Mouse (Mus musculus) liver, adult 2 months (tissue): ENCODE data around the gene Brca1. TPM values are rescaled to one million over a fixed set of nuclear protein-coding genes. Genes with fewer than 3 reads are reported as not detected.

Experiments
- DNase-seq: peaks from one replicate; pipeline ENCODE4 v3.0.0-alpha.2; 2011; ENCODE audit warnings: low read depth, low spot score; ENCODE audit errors: extremely low read depth
- H3K27ac ChIP-seq: fragments of 200-500 bp; replicated peaks from 2 replicates; pipeline ENCODE4 v1.5.1; 2012; ENCODE audit warnings: low read depth, mild to moderate bottlenecking, control low read depth, inconsistent platforms, low read length; ENCODE audit not compliant: insufficient read depth
- H3K27me3 ChIP-seq: fragments of 200-500 bp; 2 replicates; pipeline ENCODE4 v1.6.1; 2012; ENCODE audit warnings: mild to moderate bottlenecking, moderate library complexity, low read length, inconsistent platforms; ENCODE audit not compliant: control insufficient read depth, insufficient read depth
- H3K36me3 ChIP-seq: fragments of 200-500 bp; 2 replicates; pipeline ENCODE4 v1.6.1; 2012; ENCODE audit warnings: low read length, inconsistent platforms; ENCODE audit not compliant: control insufficient read depth, insufficient read depth
- H3K4me1 ChIP-seq: fragments of 200-500 bp; 2 replicates; pipeline ENCODE4 v1.6.1; 2011; ENCODE audit warnings: low read length; ENCODE audit not compliant: control insufficient read depth, insufficient read depth
- H3K4me3 ChIP-seq: fragments of 200-500 bp; 2 replicates; pipeline ENCODE4 v1.5.1; 2011; ENCODE audit warnings: low read depth, mild to moderate bottlenecking, control low read depth, low read length, moderate library complexity; ENCODE audit not compliant: insufficient read depth
- H3K79me2 ChIP-seq: fragments of 200-500 bp; 2 replicates; pipeline ENCODE4 v1.6.1; 2012; ENCODE audit warnings: inconsistent platforms, mild to moderate bottlenecking, low read length, moderate library complexity; ENCODE audit not compliant: control insufficient read depth, insufficient read depth
- H3K9ac ChIP-seq: fragments of 200-500 bp; 2 replicates; pipeline ENCODE4 v1.6.1; 2012; ENCODE audit warnings: low read depth, mild to moderate bottlenecking, control low read depth, inconsistent platforms, low read length
- CTCF ChIP-seq: fragments of 200-500 bp; IDR thresholded peaks from 2 replicates; pipeline ENCODE4 v1.5.1; 2011; ENCODE audit warnings: low read depth, low read length, control low read depth
- POLR2A ChIP-seq: fragments of 200-500 bp; IDR thresholded peaks from 2 replicates; pipeline ENCODE4 v1.6.1; 2011; ENCODE audit warnings: low read length, control low read depth; ENCODE audit not compliant: insufficient read depth; ENCODE audit errors: extremely low read depth
- WGBS: fragments of 180-500 bp; shearing (Covaris S2); methylation state at CpG from one replicate; pipeline ENCODE4 v1.1.7; 2018; 5-methylcytosine and 5-hydroxymethylcytosine counted together
- polyA plus RNA-seq: library from polyadenylated mRNA; depleted of rRNA; stranded (reverse); fragments of >200 nt; gene quantifications from 2 replicates; pipeline ENCODE4 v1.2.3, GENCODE M21; 2012; rRNA removed
- total RNA-seq: library from RNA; depleted of rRNA; stranded (reverse); fragments of >200 nt; gene quantifications from 2 replicates; pipeline ENCODE4 v1.2.3, GENCODE M21; 2014; rRNA removed

The Brca1 gene
- total RNA-seq (3.3 and 4.2 TPM in 2 replicates), polyA plus RNA-seq (0.18 and 0.22 TPM in 2 replicates)

GRCm38 (mm10) chr11:101551751-101552475, at the start of gene Brca1, which contains the start of gene Nbr1:
Gene Brca1 (minus strand): TSS chr11:101551955.
Gene Nbr1 (plus strand): TSS chr11:101552149.
- peaks cover 7% of the 10 kb centered on the region for H3K36me3 ChIP-seq
- TF ChIP-seq POLR2A: no peak
- no peak for TF ChIP-seq CTCF

GRCm38 (mm10) chr11:101599156-101599555, 47.4 kb upstream of the Brca1 start, which contains the start of gene Gm11634:
Gene Gm11634 (minus strand): TSS chr11:101599256.
- WGBS: 80% methylated on average over 6 of the region's 6 CpGs
- no peak for DNase-seq

More at GRCm38 (mm10) chr11:101551751-101552475, at the start of gene Brca1, which contains the start of gene Nbr1:
- peak within 1 kb of the TSS; percentile 95 for H3K27ac ChIP-seq
- H3K79me2 ChIP-seq: peaks cover 2% of the 10 kb centered on the region; the same call in 1 of the 2 replicates
- no peaks in the 10 kb centered on the region for H3K27me3 ChIP-seq
- peaks cover 1% of the 10 kb centered on the region for H3K4me1 ChIP-seq
- under 1% methylated on average over 43 of the region's 43 CpGs for WGBS
- H3K4me3 ChIP-seq: peak within 1 kb of the TSS; percentile 88
- peak within 1 kb of the TSS; percentile 93 for H3K9ac ChIP-seq
- DNase-seq: peak; percentile 97

GRCm38 (mm10) chr11:101589989-101590624, 38.4 kb upstream of the Brca1 start:
- no peak overlapping the region for H3K27ac ChIP-seq
- WGBS: 82% methylated on average over 12 of the region's 12 CpGs

More at GRCm38 (mm10) chr11:101599156-101599555, 47.4 kb upstream of the Brca1 start, which contains the start of gene Gm11634:
- H3K36me3 ChIP-seq: no peaks in the 10 kb centered on the region
- TF ChIP-seq POLR2A (no peak), CTCF (no peak)
- H3K4me1 ChIP-seq: no peaks in the 10 kb centered on the region
- H3K27ac ChIP-seq: no peak within 1 kb of the TSS
- no peak within 1 kb of the TSS for H3K4me3 ChIP-seq
- no peaks in the 10 kb centered on the region for H3K27me3 ChIP-seq
- no peaks in the 10 kb centered on the region for H3K79me2 ChIP-seq
- H3K9ac ChIP-seq: no peak within 1 kb of the TSS

GRCm38 (mm10) chr11:101589444-101589843, 37.7 kb upstream of the Brca1 start:
- no peak overlapping the region for H3K9ac ChIP-seq
- no peaks in the 10 kb centered on the region for H3K27me3 ChIP-seq
- no peak overlapping the region for H3K4me3 ChIP-seq
- WGBS: 11% methylated on average over 5 of the region's 5 CpGs
- H3K36me3 ChIP-seq: peaks cover 40% of the 10 kb centered on the region
- H3K4me1 ChIP-seq: peaks cover 3% of the 10 kb centered on the region
- peak; percentile 94 for DNase-seq
- H3K79me2 ChIP-seq: no peaks in the 10 kb centered on the region
- peak overlapping the region; percentile 45 for H3K27ac ChIP-seq
- peak; percentile 84 for TF ChIP-seq CTCF
- TF ChIP-seq POLR2A: no peak

More at GRCm38 (mm10) chr11:101589989-101590624, 38.4 kb upstream of the Brca1 start:
- Histone ChIP-seq H3K36me3 (peaks cover 35% of the 10 kb centered on the region), H3K27me3 (no peaks in the 10 kb centered on the region), H3K4me1 (peaks cover 3% of the 10 kb centered on the region), H3K9ac (no peak overlapping the region), H3K79me2 (no peaks in the 10 kb centered on the region), H3K4me3 (no peak overlapping the region)
- TF ChIP-seq CTCF (no peak), POLR2A (no peak)
- no peak for DNase-seq

- Histone ChIP-seq H3K27me3 (no peaks in the 10 kb centered on the region), H3K4me1 (peaks cover 3% of the 10 kb centered on the region), H3K79me2 (no peaks in the 10 kb centered on the region), H3K27ac (peak overlapping the region; percentile 45), H3K9ac (0 out of 2 replicates have a peak overlapping the region, but pooled peaks have one; percentile 13), H3K36me3 (peaks cover 42% of the 10 kb centered on the region), H3K4me3 (no peak overlapping the region)
- WGBS: 61% methylated on average over 7 of the region's 7 CpGs
- no peak for TF ChIP-seq POLR2A
- no peak for TF ChIP-seq CTCF
- DNase-seq: peak; percentile 66
These were observed 37.1 kb upstream of the Brca1 start for GRCm38 (mm10) chr11:101588868-101589267.
